Mouse (Mus musculus) v-Abl transformed pro-B cells (cell line): ENCODE results near the gene Adgrl3.
"Not testable (repeated sequence)": the region's sequence is repeated elsewhere in the genome, so short reads cannot be mapped to it uniquely, and the experiment has no call there.

Experiments used
- in situ Hi-C, 2 experiments: fragments of 400-800 bp; cut with MboI; formaldehyde crosslinking; loops; one replicate each; pipeline ENCODE4 v1.15.1; 2025; ENCODE audit not compliant: unreplicated experiment in 2 of 2

The Adgrl3 gene

GRCm38 (mm10) chr5:81525326-81525725, 505.4 kb downstream of the Adgrl3 start:
- in situ Hi-C loops, result no loop called here

- in situ Hi-C loops, result no loop called here
Measured at GRCm38 (mm10) chr5:81531639-81532038, 511.7 kb downstream of the Adgrl3 start.

GRCm38 (mm10) chr5:81550211-81550610, 530.3 kb downstream of the Adgrl3 start:
- in situ Hi-C loops, result no loop called here

GRCm38 (mm10) chr5:81555149-81555548, 535.2 kb downstream of the Adgrl3 start:
- in situ Hi-C loops, result not testable (repeated sequence)

GRCm38 (mm10) chr5:81556008-81556407, 536.1 kb downstream of the Adgrl3 start:
- in situ Hi-C loops, result no loop called here

GRCm38 (mm10) chr5:81558965-81559364, 539.0 kb downstream of the Adgrl3 start:
- in situ Hi-C loops, result no loop called here

GRCm38 (mm10) chr5:81564294-81564693, 544.4 kb downstream of the Adgrl3 start:
- in situ Hi-C loops, result no loop called here

GRCm38 (mm10) chr5:81566577-81566976, 546.6 kb downstream of the Adgrl3 start:
- in situ Hi-C loops, result no loop called here

- in situ Hi-C loops, result no loop called here
Measured at GRCm38 (mm10) chr5:81568743-81569142, 548.8 kb downstream of the Adgrl3 start.

- in situ Hi-C loops, result no loop called here
Measured at GRCm38 (mm10) chr5:81582886-81583285, 562.9 kb downstream of the Adgrl3 start.

GRCm38 (mm10) chr5:81583425-81583824, 563.5 kb downstream of the Adgrl3 start:
- in situ Hi-C loops, result no loop called here

- in situ Hi-C loops, result no loop called here
Measured at GRCm38 (mm10) chr5:81584945-81585344, 565.0 kb downstream of the Adgrl3 start.

- in situ Hi-C loops, result no loop called here
Measured at GRCm38 (mm10) chr5:81590005-81590694, 570.2 kb downstream of the Adgrl3 start.

- in situ Hi-C loops, result no loop called here
Measured at GRCm38 (mm10) chr5:81591481-81591880, 571.5 kb downstream of the Adgrl3 start.

GRCm38 (mm10) chr5:81593396-81593995, 573.6 kb downstream of the Adgrl3 start:
- in situ Hi-C loops, result no loop called here

- in situ Hi-C loops, result no loop called here
Measured at GRCm38 (mm10) chr5:81598041-81598440, 578.1 kb downstream of the Adgrl3 start.

GRCm38 (mm10) chr5:81602889-81603288, 583.0 kb downstream of the Adgrl3 start:
- in situ Hi-C loops, result no loop called here

GRCm38 (mm10) chr5:81605646-81606045, 585.7 kb downstream of the Adgrl3 start:
- in situ Hi-C loops, result no loop called here

- in situ Hi-C loops, result no loop called here
Measured at GRCm38 (mm10) chr5:81610223-81610622, 590.3 kb downstream of the Adgrl3 start.

GRCm38 (mm10) chr5:81614674-81615073, 594.7 kb downstream of the Adgrl3 start:
- in situ Hi-C loops, result no loop called here

- in situ Hi-C loops, result no loop called here
Measured at GRCm38 (mm10) chr5:81621106-81621505, 601.2 kb downstream of the Adgrl3 start.

- in situ Hi-C loops, result no loop called here
Measured at GRCm38 (mm10) chr5:81621715-81622114, 601.8 kb downstream of the Adgrl3 start.
